Mouse (Mus musculus) myocyte (in vitro differentiated cells): ENCODE results near the gene Mlxipl. TPM values are rescaled to one million over a fixed set of nuclear protein-coding genes. Genes with fewer than 3 reads are reported as not detected.

Experiments used
- H3K27me3 ChIP-seq: one replicate; pipeline ENCODE4 v1.6.1; 2011; ENCODE audit not compliant: control insufficient read depth, insufficient read depth, insufficient read length
- H3K36me3 ChIP-seq: one replicate; pipeline ENCODE4 v1.6.1; 2011; ENCODE audit not compliant: control insufficient read depth, insufficient read depth
- H3K4me2 ChIP-seq: one replicate; pipeline ENCODE4 v1.6.1; 2011; ENCODE audit warnings: low read depth, control low read depth
- H3K4me3 ChIP-seq: one replicate; pipeline ENCODE4 v1.5.1; 2011; ENCODE audit warnings: mild to moderate bottlenecking, control low read depth, moderate library complexity
- H3K79me2 ChIP-seq: one replicate; pipeline ENCODE4 v1.6.1; 2011; ENCODE audit not compliant: control insufficient read depth, insufficient read depth
- H3ac ChIP-seq: one replicate; pipeline ENCODE4 v1.6.1; 2011; ENCODE audit not compliant: control insufficient read depth, insufficient read length
- CEBPB ChIP-seq: IDR thresholded peaks from 2 replicates; pipeline ENCODE4 v1.6.1; 2011; ENCODE audit warnings: mild to moderate bottlenecking, moderate library complexity; ENCODE audit not compliant: poor library complexity, insufficient read depth, severe bottlenecking
- E2F4 ChIP-seq: IDR thresholded peaks from one replicate; pipeline ENCODE4 v1.6.1; 2011; ENCODE audit warnings: mild to moderate bottlenecking, control low read depth, moderate library complexity; ENCODE audit not compliant: insufficient read depth
- MAX ChIP-seq: IDR thresholded peaks from one replicate; pipeline ENCODE4 v1.6.1; 2011; ENCODE audit warnings: low read depth, mild to moderate bottlenecking, control low read depth
- MYOD1 ChIP-seq, 3 experiments: IDR thresholded peaks; one replicate each; pipeline ENCODE4 v1.6.1; 2011; ENCODE audit warnings: control low read depth in 2 of 3, low read depth in 2 of 3, mild to moderate bottlenecking in 2 of 3, moderate library complexity in 1 of 3; ENCODE audit not compliant: insufficient read length in 2 of 3, control insufficient read depth in 1 of 3
- MYOG ChIP-seq, 3 experiments: IDR thresholded peaks; one replicate each; pipeline ENCODE4 v1.6.1; 2011; ENCODE audit warnings: control low read depth in 2 of 3, low read depth in 2 of 3, mild to moderate bottlenecking in 2 of 3; ENCODE audit not compliant: insufficient read length in 2 of 3, control insufficient read depth in 1 of 3, insufficient read depth in 1 of 3
- POLR2A ChIP-seq: IDR thresholded peaks from one replicate; pipeline ENCODE4 v1.6.1; 2011; ENCODE audit warnings: low read depth, mild to moderate bottlenecking, control low read depth, moderate library complexity; ENCODE audit not compliant: insufficient read length
- POLR2AphosphoS2 ChIP-seq: IDR thresholded peaks from one replicate; pipeline ENCODE4 v1.6.1; 2011; ENCODE audit warnings: low read depth, control low read depth; ENCODE audit not compliant: insufficient read length
- REST ChIP-seq: IDR thresholded peaks from one replicate; pipeline ENCODE4 v1.6.1; 2011; ENCODE audit warnings: mild to moderate bottlenecking, control low read depth, moderate library complexity; ENCODE audit not compliant: insufficient read depth, insufficient read length
- SRF ChIP-seq: IDR thresholded peaks from one replicate; pipeline ENCODE4 v1.6.1; 2011; ENCODE audit warnings: low read depth; ENCODE audit not compliant: control insufficient read depth, insufficient read length
- TCF12 ChIP-seq: IDR thresholded peaks from one replicate; pipeline ENCODE4 v1.6.1; 2011; ENCODE audit warnings: mild to moderate bottlenecking, control low read depth; ENCODE audit not compliant: poor library complexity, insufficient read depth, severe bottlenecking
- TCF3 ChIP-seq: IDR thresholded peaks from one replicate; pipeline ENCODE4 v1.6.1; 2011; ENCODE audit warnings: low read depth, control low read depth; ENCODE audit not compliant: insufficient read length
- USF1 ChIP-seq: IDR thresholded peaks from one replicate; pipeline ENCODE4 v1.6.1; 2011; ENCODE audit warnings: low read depth, mild to moderate bottlenecking, control low read depth, moderate library complexity
- polyA plus RNA-seq: library from polyadenylated mRNA; unstranded; fragments of >200 nt; fragmentation: generic; extraction: Trizol; gene quantifications from one replicate; pipeline ENCODE4 v1.2.1, GENCODE M21; 2012; ENCODE audit warnings: missing spikeins

Gene Mlxipl
- polyA plus RNA-seq, 1 experiment: not detected

DNA sequence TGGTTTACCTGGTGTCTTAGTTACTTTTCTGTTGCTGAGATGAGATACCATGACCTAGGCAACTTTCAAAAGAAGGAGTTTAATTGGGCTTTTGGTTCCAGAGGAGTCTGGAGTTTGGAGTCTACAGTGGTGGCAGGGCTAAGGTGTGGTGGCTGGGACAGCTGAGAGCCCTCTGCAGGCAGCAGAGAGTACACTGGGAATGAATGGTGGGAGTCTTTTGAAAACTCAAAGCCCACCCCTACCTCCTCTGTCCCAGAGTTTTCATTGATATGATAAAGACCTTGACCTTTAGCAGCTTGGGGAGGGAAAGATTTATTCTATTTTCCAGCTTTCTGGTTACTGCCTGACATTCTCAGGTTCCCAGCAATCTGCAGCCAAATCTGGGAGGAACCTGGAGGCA is 85.4 kb downstream of the Mlxipl start:
- H3ac ChIP-seq: no peak overlapping the region
- H3K4me3 ChIP-seq: no peak overlapping the region
- no peaks in the 10 kb centered on the region for H3K27me3 ChIP-seq
- H3K79me2 ChIP-seq: peaks cover 4% of the 10 kb centered on the region
- H3K36me3 ChIP-seq: peaks cover 9% of the 10 kb centered on the region
- no peak for TF ChIP-seq CEBPB
- no peak for TF ChIP-seq POLR2A
- no peak for TF ChIP-seq POLR2AphosphoS2
- TF ChIP-seq MAX: no peak
- TF ChIP-seq SRF: no peak
- no peak for TF ChIP-seq USF1
- no peak for TF ChIP-seq TCF3
- no peak for TF ChIP-seq TCF12
- TF ChIP-seq MYOD1 (IDR thresholded peaks at IDR 0.05; ENCODE audit: control insufficient read depth in 1 of 3, insufficient read length in 2 of 3, low read depth in 2 of 3): no peak
- TF ChIP-seq MYOG (IDR thresholded peaks at IDR 0.05; ENCODE audit: control insufficient read depth in 1 of 3, insufficient read depth in 1 of 3, insufficient read length in 2 of 3, low read depth in 2 of 3): no peak
- no peak for TF ChIP-seq E2F4
- H3K4me2 ChIP-seq: no peak overlapping the region

DNA sequence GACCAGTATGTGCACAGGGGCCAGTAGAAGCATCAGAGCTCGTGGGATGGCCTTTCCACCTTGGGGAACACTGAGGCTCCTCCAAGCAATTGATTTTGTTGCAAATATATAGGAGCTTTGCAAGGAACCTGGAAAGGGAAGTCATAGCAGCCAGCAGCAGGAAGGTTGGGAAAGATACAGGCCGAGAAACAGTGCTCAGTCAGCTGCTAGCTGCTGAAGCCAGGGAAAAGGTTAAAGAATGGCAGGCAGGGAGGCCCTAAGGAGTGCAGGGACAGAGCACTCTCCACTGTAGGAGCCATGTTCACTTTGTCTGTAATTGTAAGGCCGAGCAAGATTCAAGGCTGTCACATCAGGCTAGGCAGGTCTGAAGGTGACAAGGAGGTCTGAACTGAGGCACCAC is 88.8 kb downstream of the Mlxipl start:
- no peak overlapping the region for H3K4me3 ChIP-seq
- peaks cover 20% of the 10 kb centered on the region for H3K36me3 ChIP-seq
- no peak overlapping the region for H3K4me2 ChIP-seq
- TF ChIP-seq CEBPB: no peak
- TF ChIP-seq MYOD1 (IDR thresholded peaks at IDR 0.05; ENCODE audit: control insufficient read depth in 1 of 3, insufficient read length in 2 of 3, low read depth in 2 of 3): no peak
- H3ac ChIP-seq: no peak overlapping the region
- no peaks in the 10 kb centered on the region for H3K79me2 ChIP-seq
- H3K27me3 ChIP-seq: no peaks in the 10 kb centered on the region

GRCm38 (mm10) chr5:135178996-135179395 is 89.3 kb downstream of the Mlxipl start:
- H3K4me2 ChIP-seq: no peak overlapping the region
- H3K36me3 ChIP-seq: peaks cover 20% of the 10 kb centered on the region
- no peak overlapping the region for H3ac ChIP-seq
- no peaks in the 10 kb centered on the region for H3K79me2 ChIP-seq
- no peak for TF ChIP-seq POLR2A
- TF ChIP-seq USF1: no peak
- no peak for TF ChIP-seq CEBPB
- no peak for TF ChIP-seq MAX
- no peak for TF ChIP-seq MYOD1 (IDR thresholded peaks at IDR 0.05; ENCODE audit: control insufficient read depth in 1 of 3, insufficient read length in 2 of 3, low read depth in 2 of 3)
- no peak for TF ChIP-seq E2F4
- TF ChIP-seq SRF: no peak
- TF ChIP-seq REST: no peak
- TF ChIP-seq MYOG (IDR thresholded peaks at IDR 0.05; ENCODE audit: control insufficient read depth in 1 of 3, insufficient read depth in 1 of 3, insufficient read length in 2 of 3, low read depth in 2 of 3): no peak
- TF ChIP-seq POLR2AphosphoS2: no peak
- no peak for TF ChIP-seq TCF12
- no peak for TF ChIP-seq TCF3
- no peaks in the 10 kb centered on the region for H3K27me3 ChIP-seq
- H3K4me3 ChIP-seq: no peak overlapping the region

DNA sequence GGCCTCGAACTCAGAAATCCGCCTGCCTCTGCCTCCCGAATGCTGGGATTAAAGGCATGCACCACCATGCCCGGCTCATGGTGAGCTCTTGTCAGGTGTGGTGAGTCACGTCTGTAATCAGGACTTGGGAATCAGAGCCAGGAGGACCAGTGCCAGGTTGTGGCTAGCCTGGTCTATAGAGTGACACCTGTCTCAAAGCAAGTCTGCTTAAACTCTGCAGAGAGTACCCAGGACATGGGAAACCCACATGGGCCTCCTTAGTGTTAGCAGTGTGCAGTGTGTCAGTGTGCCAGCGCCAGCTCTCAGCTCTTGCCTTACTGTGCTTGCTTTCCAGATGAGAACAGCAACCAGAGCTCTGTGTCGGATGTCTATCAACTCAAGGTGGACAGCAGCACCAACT is 89.9 kb downstream of the Mlxipl start:
- H3K4me3 ChIP-seq: no peak overlapping the region
- TF ChIP-seq TCF3 (no peak), SRF (no peak), POLR2A (no peak)
- no peaks in the 10 kb centered on the region for H3K79me2 ChIP-seq
- no peaks in the 10 kb centered on the region for H3K27me3 ChIP-seq
- peaks cover 20% of the 10 kb centered on the region for H3K36me3 ChIP-seq
- no peak overlapping the region for H3K4me2 ChIP-seq
- H3ac ChIP-seq: no peak overlapping the region

- no peak overlapping the region for H3K4me3 ChIP-seq
- no peaks in the 10 kb centered on the region for H3K79me2 ChIP-seq
- H3K36me3 ChIP-seq: peaks cover 20% of the 10 kb centered on the region
- H3ac ChIP-seq: no peak overlapping the region
- H3K27me3 ChIP-seq: no peaks in the 10 kb centered on the region
- no peak overlapping the region for H3K4me2 ChIP-seq
- TF ChIP-seq TCF12: no peak
- TF ChIP-seq USF1: no peak
- no peak for TF ChIP-seq SRF
- TF ChIP-seq POLR2AphosphoS2: no peak
- no peak for TF ChIP-seq POLR2A
- TF ChIP-seq REST: no peak
- TF ChIP-seq MAX: no peak
- TF ChIP-seq MYOD1 (IDR thresholded peaks at IDR 0.05; ENCODE audit: control insufficient read depth in 1 of 3, insufficient read length in 2 of 3, low read depth in 2 of 3): no peak
- no peak for TF ChIP-seq E2F4
- TF ChIP-seq TCF3: no peak
- TF ChIP-seq CEBPB: no peak
- TF ChIP-seq MYOG (IDR thresholded peaks at IDR 0.05; ENCODE audit: control insufficient read depth in 1 of 3, insufficient read depth in 1 of 3, insufficient read length in 2 of 3, low read depth in 2 of 3): no peak
These were observed 91.1 kb downstream of the Mlxipl start for GRCm38 (mm10) chr5:135180796-135181195.
